Mouse (Mus musculus): ENCODE results near the gene Angptl1. TPM values are rescaled to one million over a fixed set of nuclear protein-coding genes. Genes with fewer than 3 reads are reported as not detected.

The Angptl1 gene
- polyA plus RNA-seq (2012; rRNA removed) = 0.09 and 0.96 TPM in 2 replicates

- DNase-seq = no peak
- 48% methylated on average over 4 of the region's 4 CpGs for WGBS
- no peaks in the 10 kb centered on the region for H3K4me1 ChIP-seq (ENCODE audit: control insufficient read depth, insufficient read depth, low read length)
- TF ChIP-seq CTCF (IDR thresholded peaks at IDR 0.05; ENCODE audit: insufficient read depth, low read length) = no peak
- no peak for TF ChIP-seq POLR2A (IDR thresholded peaks at IDR 0.05; ENCODE audit: borderline replicate concordance, extremely low read depth, low read depth, low read length)
- H3K4me3 ChIP-seq (replicated peaks; ENCODE audit: extremely low read depth, low read depth, low read length) = no peak within 1 kb of the TSS
Measured at GRCm38 (mm10) chr1:156838177-156838576, at the start of gene Angptl1. Angptl1 (plus strand) TSS chr1:156838562.

- DNase-seq = no peak
- no peak for TF ChIP-seq CTCF (IDR thresholded peaks at IDR 0.05; ENCODE audit: insufficient read depth, low read length)
- TF ChIP-seq POLR2A (IDR thresholded peaks at IDR 0.05; ENCODE audit: borderline replicate concordance, extremely low read depth, low read depth, low read length) = no peak
- Histone ChIP-seq H3K4me3 (replicated peaks; ENCODE audit: extremely low read depth, low read depth, low read length) (no peak overlapping the region), H3K4me1 (ENCODE audit: control insufficient read depth, insufficient read depth, low read length) (no peaks in the 10 kb centered on the region)
- 54% methylated on average over 5 of the region's 5 CpGs for WGBS
Measured at GRCm38 (mm10) chr1:156789844-156790490, 48.4 kb upstream of the Angptl1 start.

GRCm38 (mm10) chr1:156796251-156796650 lies 42.1 kb upstream of the Angptl1 start:
- H3K4me3 ChIP-seq (replicated peaks; ENCODE audit: extremely low read depth, low read depth, low read length) = no peak overlapping the region
- WGBS = 73% methylated on average over 9 of the region's 9 CpGs
- TF ChIP-seq POLR2A (IDR thresholded peaks at IDR 0.05; ENCODE audit: borderline replicate concordance, extremely low read depth, low read depth, low read length) (no peak), CTCF (IDR thresholded peaks at IDR 0.05; ENCODE audit: insufficient read depth, low read length) (no peak)
- no peak for DNase-seq
- H3K4me1 ChIP-seq (ENCODE audit: control insufficient read depth, insufficient read depth, low read length) = no peaks in the 10 kb centered on the region

GRCm38 (mm10) chr1:156801276-156801675 lies 37.1 kb upstream of the Angptl1 start:
- H3K4me3 ChIP-seq (replicated peaks; ENCODE audit: extremely low read depth, low read depth, low read length) = no peak overlapping the region
- WGBS = 78% methylated on average over 6 of the region's 6 CpGs
- DNase-seq = no peak
- no peak for TF ChIP-seq CTCF (IDR thresholded peaks at IDR 0.05; ENCODE audit: insufficient read depth, low read length)
- no peak for TF ChIP-seq POLR2A (IDR thresholded peaks at IDR 0.05; ENCODE audit: borderline replicate concordance, extremely low read depth, low read depth, low read length)
- H3K4me1 ChIP-seq (ENCODE audit: control insufficient read depth, insufficient read depth, low read length) = no peaks in the 10 kb centered on the region

GRCm38 (mm10) chr1:156808332-156808731 lies 30.0 kb upstream of the Angptl1 start:
- no peak for DNase-seq
- Histone ChIP-seq H3K4me3 (replicated peaks; ENCODE audit: extremely low read depth, low read depth, low read length) (no peak overlapping the region), H3K4me1 (ENCODE audit: control insufficient read depth, insufficient read depth, low read length) (no peaks in the 10 kb centered on the region)
- 60% methylated on average over 10 of the region's 10 CpGs for WGBS
- TF ChIP-seq CTCF (IDR thresholded peaks at IDR 0.05; ENCODE audit: insufficient read depth, low read length) (no peak), POLR2A (IDR thresholded peaks at IDR 0.05; ENCODE audit: borderline replicate concordance, extremely low read depth, low read depth, low read length) (no peak)

GRCm38 (mm10) chr1:156811928-156812327 lies 26.4 kb upstream of the Angptl1 start:
- WGBS = 86% methylated on average over 7 of the region's 7 CpGs
- no peak overlapping the region for H3K4me3 ChIP-seq (replicated peaks; ENCODE audit: extremely low read depth, low read depth, low read length)
- H3K4me1 ChIP-seq (ENCODE audit: control insufficient read depth, insufficient read depth, low read length) = no peaks in the 10 kb centered on the region
- no peak for DNase-seq
- TF ChIP-seq CTCF (IDR thresholded peaks at IDR 0.05; ENCODE audit: insufficient read depth, low read length) (no peak), POLR2A (IDR thresholded peaks at IDR 0.05; ENCODE audit: borderline replicate concordance, extremely low read depth, low read depth, low read length) (no peak)

GRCm38 (mm10) chr1:156812716-156813115 lies 25.6 kb upstream of the Angptl1 start:
- 55% methylated on average over 8 of the region's 8 CpGs for WGBS
- H3K4me1 ChIP-seq (ENCODE audit: control insufficient read depth, insufficient read depth, low read length) = no peaks in the 10 kb centered on the region
- H3K4me3 ChIP-seq (replicated peaks; ENCODE audit: extremely low read depth, low read depth, low read length) = no peak overlapping the region
- DNase-seq = no peak
- no peak for TF ChIP-seq POLR2A (IDR thresholded peaks at IDR 0.05; ENCODE audit: borderline replicate concordance, extremely low read depth, low read depth, low read length)
- no peak for TF ChIP-seq CTCF (IDR thresholded peaks at IDR 0.05; ENCODE audit: insufficient read depth, low read length)

GRCm38 (mm10) chr1:156813485-156813884 lies 24.9 kb upstream of the Angptl1 start:
- peak; percentile 34 for DNase-seq
- no peaks in the 10 kb centered on the region for H3K4me1 ChIP-seq (ENCODE audit: control insufficient read depth, insufficient read depth, low read length)
- WGBS = 48% methylated on average over 6 of the region's 6 CpGs
- H3K4me3 ChIP-seq (replicated peaks; ENCODE audit: extremely low read depth, low read depth, low read length) = no peak overlapping the region
- TF ChIP-seq POLR2A (IDR thresholded peaks at IDR 0.05; ENCODE audit: borderline replicate concordance, extremely low read depth, low read depth, low read length) = no peak
- TF ChIP-seq CTCF (IDR thresholded peaks at IDR 0.05; ENCODE audit: insufficient read depth, low read length) = no peak

- Histone ChIP-seq H3K4me3 (replicated peaks; ENCODE audit: extremely low read depth, low read depth, low read length) (no peak overlapping the region), H3K4me1 (ENCODE audit: control insufficient read depth, insufficient read depth, low read length) (no peaks in the 10 kb centered on the region)
- DNase-seq = no peak
- no peak for TF ChIP-seq POLR2A (IDR thresholded peaks at IDR 0.05; ENCODE audit: borderline replicate concordance, extremely low read depth, low read depth, low read length)
- no peak for TF ChIP-seq CTCF (IDR thresholded peaks at IDR 0.05; ENCODE audit: insufficient read depth, low read length)
- WGBS = 97% methylated on average over 1 of the region's 1 CpGs
Measured at GRCm38 (mm10) chr1:156819236-156819635, 19.1 kb upstream of the Angptl1 start.

- no peak overlapping the region for H3K4me3 ChIP-seq (replicated peaks; ENCODE audit: extremely low read depth, low read depth, low read length)
- TF ChIP-seq POLR2A (IDR thresholded peaks at IDR 0.05; ENCODE audit: borderline replicate concordance, extremely low read depth, low read depth, low read length) (no peak), CTCF (IDR thresholded peaks at IDR 0.05; ENCODE audit: insufficient read depth, low read length) (no peak)
- WGBS = 14% methylated on average over 6 of the region's 6 CpGs
- no peaks in the 10 kb centered on the region for H3K4me1 ChIP-seq (ENCODE audit: control insufficient read depth, insufficient read depth, low read length)
- DNase-seq = no peak
Measured at GRCm38 (mm10) chr1:156838695-156839094, 333 bp downstream of the Angptl1 start.

All from lung, adult 2 months (tissue).